Mouse (Mus musculus) heart, postnatal 0 days (tissue): ENCODE results near the gene Cc2d2a.

Experiments
- CTCF ChIP-seq: IDR thresholded peaks from 2 replicates; pipeline ENCODE4 v1.5.1; 2016; ENCODE audit warnings: antibody characterized with exemption, control low read depth, low read depth
- EP300 ChIP-seq: IDR thresholded peaks from 2 replicates; pipeline ENCODE4 v1.6.1; 2016; ENCODE audit warnings: antibody characterized with exemption, low read depth

DNA sequence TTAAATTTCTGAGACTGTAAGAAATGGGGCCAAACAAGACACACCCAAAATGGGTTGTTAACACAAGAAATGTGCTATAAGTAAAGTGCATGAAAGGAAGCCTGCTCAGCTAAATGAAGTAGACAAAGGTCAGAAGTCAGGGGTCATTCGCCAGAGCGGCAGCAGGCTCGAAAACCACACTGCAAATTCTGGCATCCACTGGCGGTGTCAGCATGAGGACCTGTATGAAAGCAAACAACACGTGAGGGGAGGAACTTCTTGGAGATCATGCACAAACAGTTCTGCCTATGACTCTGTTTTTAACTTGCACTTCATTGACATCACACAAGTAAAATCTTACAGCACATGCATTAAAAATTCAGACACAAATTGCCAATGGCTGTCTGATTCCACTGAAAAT lies 83.0 kb downstream of the Cc2d2a start:
- no peak for TF ChIP-seq CTCF
- TF ChIP-seq EP300: no peak
